Mouse (Mus musculus) lung, postnatal 0 days (tissue): Measurements from ENCODE around the gene Nbea.

Experiments used
- CTCF ChIP-seq: IDR thresholded peaks from 2 replicates; pipeline ENCODE4 v1.5.1; 2016; ENCODE audit warnings: antibody characterized with exemption, mild to moderate bottlenecking
- EP300 ChIP-seq: IDR thresholded peaks from 2 replicates; pipeline ENCODE4 v1.6.1; 2016; ENCODE audit warnings: antibody characterized with exemption, mild to moderate bottlenecking, control low read depth

- TF ChIP-seq CTCF = no peak
- no peak for TF ChIP-seq EP300
Observed at GRCm38 (mm10) chr3:55780120-55781070, 403.1 kb downstream of the Nbea start.
